Mouse (Mus musculus) adrenal gland, postnatal 10 days (tissue): ENCODE results near the gene Nup188. TPM values are rescaled to one million over a fixed set of nuclear protein-coding genes. Genes with fewer than 3 reads are reported as not detected.
A peak's percentile ranks its signal among the peaks of the same experiment; 100 is the strongest.

ENCODE experiments used
- DNase-seq: peaks from one replicate; pipeline ENCODE4 v3.0.0; 2021; ENCODE audit warnings: mixed read lengths
- microRNA-seq: library from miRNA; unstranded; fragments of <30 nt; microRNA quantifications from one replicate; pipeline ENCODE4 v1.2.0, GENCODE M21; 2021
- total RNA-seq, 2 experiments: library from RNA; stranded (reverse); gene quantifications; 2 replicates each; pipeline ENCODE4 v1.2.3; 2021

Nup188 gene
- total RNA-seq, 2 experiments from 2014 or later, result 37.9 to 45.3 TPM

GRCm38 (mm10) chr2:30386913-30387312, 100.7 kb downstream of the Nup188 start:
- DNase-seq, result no peak

GRCm38 (mm10) chr2:30389000-30389399, 102.8 kb downstream of the Nup188 start:
- DNase-seq, result no peak

- DNase-seq, result peak; percentile 97
Observed at GRCm38 (mm10) chr2:30392114-30392576, 105.9 kb downstream of the Nup188 start, which contains the start of gene Dolpp1. Gene Dolpp1 (plus strand): TSS chr2:30392254.

- DNase-seq, result peak; percentile 84
Observed at GRCm38 (mm10) chr2:30392577-30393369, 106.6 kb downstream of the Nup188 start.

GRCm38 (mm10) chr2:30393370-30393656, 107.1 kb downstream of the Nup188 start:
- no peak for DNase-seq

Small RNAs within 50 kb of the gene (microRNA-seq; reads per million reads assigned to microRNA genes)
- not detected for gene Gm47292

Other genes with a start within 250 kb of the Nup188 start
- gene Wdr34, start 237.5 kb upstream of the Nup188 start, total RNA-seq, result 10 to 100 TPM; 20.1 to 24.4 TPM
- gene Set, start 229.0 kb upstream of the Nup188 start, total RNA-seq, result 100 to 1,000 TPM; 216 to 221 TPM
- 10 to 100 TPM in 1 of 2 experiments, 1 to 10 TPM in 1; 6.3 to 10.1 TPM for gene Pkn3, start 208.7 kb upstream of the Nup188 start, total RNA-seq
- gene Zdhhc12, start 192.7 kb upstream of the Nup188 start, total RNA-seq, result 10 to 100 TPM; 14.9 to 19.0 TPM
- gene Zer1, start 161.8 kb upstream of the Nup188 start, total RNA-seq, result 10 to 100 TPM; 29.9 to 45.4 TPM
- 10 to 100 TPM; 47.2 to 64.0 TPM for gene Tbc1d13, start 152.7 kb upstream of the Nup188 start, total RNA-seq
- 10 to 100 TPM; 55.6 to 58.2 TPM for gene Endog, start 114.9 kb upstream of the Nup188 start, total RNA-seq
- gene Spout1, start 107.9 kb upstream of the Nup188 start, total RNA-seq, result 10 to 100 TPM; 18.1 TPM
- gene Kyat1, start 80.5 kb upstream of the Nup188 start, total RNA-seq, result 10 to 100 TPM; 27.4 to 27.9 TPM
- gene Lrrc8a, start 48.7 kb upstream of the Nup188 start, total RNA-seq, result 10 to 100 TPM; 43.5 to 53.2 TPM
- gene Gm28035, start 45.8 kb upstream of the Nup188 start, total RNA-seq, result 1 to 10 TPM; 1.9 to 2.0 TPM
- gene Phyhd1, start 20.2 kb upstream of the Nup188 start, total RNA-seq, result 10 to 100 TPM; 23.7 to 24.1 TPM
- gene Gm28038, start 5.4 kb upstream of the Nup188 start, total RNA-seq, result not detected
- 10 to 100 TPM; 43.4 to 46.2 TPM for gene Dolk, start 63 bp upstream of the Nup188 start, total RNA-seq
- gene Sh3glb2, start 72.9 kb downstream of the Nup188 start, total RNA-seq, result 10 to 100 TPM; 70.9 to 89.7 TPM
- 100 to 1,000 TPM in 1 of 2 experiments, 10 to 100 TPM in 1; 97.5 to 111 TPM for gene Miga2, start 77.8 kb downstream of the Nup188 start, total RNA-seq
- 10 to 100 TPM; 14.5 to 23.6 TPM for gene Dolpp1, start 105.9 kb downstream of the Nup188 start, total RNA-seq
- gene Crat, start 129.4 kb downstream of the Nup188 start, total RNA-seq, result 100 to 1,000 TPM; 317 to 355 TPM
- 100 to 1,000 TPM; 152 to 170 TPM for gene Ptpa, start 129.6 kb downstream of the Nup188 start, total RNA-seq
- gene Ier5l, start 187.8 kb downstream of the Nup188 start, total RNA-seq, result 1 to 10 TPM; 5.9 to 8.4 TPM